Mouse (Mus musculus): Measurements from ENCODE around the gene Dusp7. TPM values are rescaled to one million over a fixed set of nuclear protein-coding genes. Genes with fewer than 3 reads are reported as not detected.

Dusp7 gene
- total and polyA plus RNA-seq, 3 experiments, result 6.2 to 11.4 (median 8.0) TPM

DNA sequence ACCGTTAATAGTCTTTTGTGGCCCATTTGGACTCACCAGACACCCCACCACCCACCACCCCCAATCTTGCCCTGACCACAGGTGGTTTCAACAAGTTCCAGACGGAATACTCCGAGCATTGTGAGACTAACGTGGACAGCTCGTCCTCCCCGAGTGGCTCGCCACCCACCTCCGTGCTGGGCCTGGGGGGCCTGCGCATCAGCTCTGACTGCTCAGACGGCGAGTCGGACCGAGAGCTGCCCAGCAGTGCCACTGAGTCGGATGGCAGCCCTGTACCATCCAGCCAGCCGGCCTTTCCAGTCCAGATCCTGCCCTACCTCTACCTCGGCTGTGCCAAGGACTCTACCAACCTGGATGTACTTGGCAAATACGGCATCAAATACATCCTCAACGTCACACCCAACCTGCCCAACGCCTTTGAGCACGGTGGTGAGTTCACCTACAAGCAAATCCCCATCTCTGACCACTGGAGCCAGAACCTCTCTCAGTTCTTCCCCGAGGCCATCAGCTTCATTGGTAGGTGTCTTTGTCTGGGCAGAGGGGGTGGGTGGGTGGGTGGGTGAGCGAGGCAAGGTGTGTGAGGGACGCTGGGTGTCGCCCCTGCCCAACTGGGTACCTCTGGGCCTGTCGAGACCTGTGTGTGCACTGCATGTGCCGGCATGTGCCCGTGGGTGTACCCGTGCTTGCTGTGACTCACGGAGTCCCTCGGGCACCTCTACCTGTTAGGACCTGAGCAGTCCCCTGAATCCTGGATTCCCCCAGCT, 2.4 kb downstream of the Dusp7 start:
- Histone ChIP-seq H3K36me3 (replicated peaks in 1 of 2; ENCODE audit: control insufficient read depth in 1 of 2, insufficient read depth in 1 of 2, low read length in 1 of 2) (peaks cover 14 to 38% of the 10 kb centered on the region in 2 experiments), H3K4me2 (ENCODE audit: insufficient read depth, low read depth, poor library complexity, severe bottlenecking) (peak overlapping the region; percentile 80), H3K79me2 (replicated peaks; ENCODE audit: control insufficient read depth, extremely low read depth, insufficient read depth, poor library complexity, severe bottlenecking) (peaks cover 11% of the 10 kb centered on the region; the same call in 1 of the 2 replicates), H3K4me3 (replicated peaks in 1 of 3; ENCODE audit: low read depth in 2 of 3, low read length in 2 of 3, poor library complexity in 1 of 3) (peak overlapping the region in 2 of 3 experiments; percentile 78 to 87), H3K4me1 (ENCODE audit: control insufficient read depth in 1 of 2, insufficient read depth in 2 of 2) (peaks cover 28 to 56% of the 10 kb centered on the region in 2 experiments), H3K9me3 (replicated peaks; ENCODE audit: low read length) (no peaks in the 10 kb centered on the region), H3K27ac (ENCODE audit: insufficient read depth, low read depth) (peak overlapping the region; percentile 2; the same call in 1 of the 2 replicates), H3K27me3 (replicated peaks) (peaks cover 4% of the 10 kb centered on the region), H3K9ac (ENCODE audit: insufficient read depth, low read depth) (no peak overlapping the region; the same call in 1 of the 2 replicates)
- no peak for DNase-seq (ENCODE audit: extremely low read depth)
- TF ChIP-seq BHLHE40 (IDR thresholded peaks at IDR 0.05; ENCODE audit: low read depth, low read length), result peak; percentile 84
- TF ChIP-seq UBTF (IDR thresholded peaks at IDR 0.05; ENCODE audit: low read depth, low read length), result no peak
- dilution Hi-C loops (cut with MboI; ENCODE audit: extremely low pct_ligation_motif_present, extremely low pct_unique_long_range_greater_than_20kb, low sequenced_read_pairs), result no loop called here
- in situ Hi-C loops (cut with MboI; ENCODE audit: low pct_ligation_motif_present, low pct_unique_long_range_greater_than_20kb, low sequenced_read_pairs), result no loop called here

DNA sequence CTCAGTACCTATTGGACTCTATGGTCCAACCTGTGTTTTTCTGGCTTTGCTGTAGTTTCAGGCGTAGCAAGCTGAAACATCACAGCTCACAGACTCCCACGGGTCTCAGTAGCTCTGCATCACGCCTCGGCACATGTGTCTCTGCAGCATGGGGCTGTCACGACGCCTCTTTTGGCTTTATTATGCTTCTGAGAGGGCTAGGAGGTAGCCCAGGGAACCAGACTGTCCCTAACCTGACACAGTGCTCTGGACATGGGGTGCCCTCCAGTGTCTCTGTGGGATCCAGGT, 2.9 kb downstream of the Dusp7 start:
- Histone ChIP-seq H3K79me2 (replicated peaks; ENCODE audit: control insufficient read depth, extremely low read depth, insufficient read depth, poor library complexity, severe bottlenecking) (peaks cover 11% of the 10 kb centered on the region; the same call in 1 of the 2 replicates), H3K36me3 (replicated peaks in 1 of 2; ENCODE audit: control insufficient read depth in 1 of 2, insufficient read depth in 1 of 2, low read length in 1 of 2) (peaks cover 14 to 40% of the 10 kb centered on the region in 2 experiments), H3K27me3 (replicated peaks) (peaks cover 4% of the 10 kb centered on the region), H3K9me3 (replicated peaks; ENCODE audit: low read length) (no peaks in the 10 kb centered on the region), H3K9ac (ENCODE audit: insufficient read depth, low read depth) (0 out of 2 replicates have a peak overlapping the region, but pooled peaks have one; percentile 7), H3K4me1 (ENCODE audit: control insufficient read depth in 1 of 2, insufficient read depth in 2 of 2) (peaks cover 28 to 56% of the 10 kb centered on the region in 2 experiments), H3K27ac (ENCODE audit: insufficient read depth, low read depth) (peak overlapping the region; percentile 45), H3K4me3 (replicated peaks in 1 of 3; ENCODE audit: low read depth in 2 of 3, low read length in 2 of 3, poor library complexity in 1 of 3) (peak overlapping the region in 1 of 3 experiments; percentile 1), H3K4me2 (ENCODE audit: insufficient read depth, low read depth, poor library complexity, severe bottlenecking) (peak overlapping the region; percentile 35)
- in situ Hi-C loops (cut with MboI; ENCODE audit: low pct_ligation_motif_present, low pct_unique_long_range_greater_than_20kb, low sequenced_read_pairs), result no loop called here
- DNase-seq (ENCODE audit: extremely low read depth), result no peak
- TF ChIP-seq BHLHE40 (IDR thresholded peaks at IDR 0.05; ENCODE audit: low read depth, low read length), result no peak
- TF ChIP-seq MAX (IDR thresholded peaks at IDR 0.05; ENCODE audit: low read length), result peak; percentile 38; the same call in 1 of the 2 replicates
- TF ChIP-seq CHD1 (IDR thresholded peaks at IDR 0.05; ENCODE audit: low read depth, low read length), result no peak
- dilution Hi-C loops (cut with MboI; ENCODE audit: extremely low pct_ligation_motif_present, extremely low pct_unique_long_range_greater_than_20kb, low sequenced_read_pairs), result no loop called here

DNA sequence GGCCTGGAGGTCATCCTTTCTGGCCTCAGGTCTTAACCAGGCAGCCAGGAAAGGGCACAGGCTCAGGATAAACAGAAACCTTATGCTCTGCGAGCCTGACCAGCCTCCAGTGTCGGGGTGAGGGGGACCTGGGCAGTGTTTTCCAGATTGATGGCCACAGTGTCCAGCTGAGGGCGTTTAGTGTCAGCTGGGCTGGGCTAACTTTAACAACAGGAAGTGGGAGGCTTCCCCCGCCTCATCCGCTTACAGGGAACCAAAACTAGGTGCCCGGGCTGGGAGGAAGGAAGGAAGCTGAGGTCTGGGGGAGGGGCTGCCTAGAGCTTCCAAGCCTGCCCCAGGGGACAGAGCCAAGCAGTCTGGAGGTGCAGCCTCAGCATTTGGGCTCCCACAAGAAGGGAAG, 3.3 kb downstream of the Dusp7 start:
- H3K9ac ChIP-seq (ENCODE audit: insufficient read depth, low read depth), result peak overlapping the region; percentile 20; the same call in 1 of the 2 replicates
- TF ChIP-seq TCF12 (IDR thresholded peaks at IDR 0.05; ENCODE audit: low read depth, low read length) (peak; percentile 61; the same call in 1 of the 2 replicates), HCFC1 (IDR thresholded peaks at IDR 0.05; ENCODE audit: low read depth, low read length) (peak; percentile 59), JUN (IDR thresholded peaks at IDR 0.05; ENCODE audit: insufficient read depth, low read depth, low read length) (no peak), ZC3H11A (IDR thresholded peaks at IDR 0.05; ENCODE audit: low read depth, low read length) (no peak), JUND (conservative IDR thresholded peaks at IDR 0.05; ENCODE audit: low read depth, low read length) (no peak), CHD2 (IDR thresholded peaks at IDR 0.05; ENCODE audit: low read length) (peak; percentile 82), TBP (conservative IDR thresholded peaks at IDR 0.05; ENCODE audit: low read depth, low read length) (no peak), UBTF (IDR thresholded peaks at IDR 0.05; ENCODE audit: low read depth, low read length) (no peak), MAZ (IDR thresholded peaks at IDR 0.05; ENCODE audit: low read depth, low read length) (no peak), MEF2A (IDR thresholded peaks at IDR 0.05; ENCODE audit: borderline replicate concordance, low read depth, low read length) (peak; percentile 68), CHD1 (IDR thresholded peaks at IDR 0.05; ENCODE audit: low read depth, low read length) (no peak), GABPA (IDR thresholded peaks at IDR 0.05; ENCODE audit: insufficient replicate concordance, low read depth, low read length) (no peak), IRF4 (IDR thresholded peaks at IDR 0.05; ENCODE audit: low read depth, low read length) (peak; percentile 84), SMC3 (IDR thresholded peaks at IDR 0.05; ENCODE audit: low read depth, low read length) (peak; percentile 2; the same call in 1 of the 2 replicates), ELF1 (IDR thresholded peaks at IDR 0.05; ENCODE audit: low read depth, low read length) (peak; percentile 83), KAT2A (IDR thresholded peaks at IDR 0.05; ENCODE audit: insufficient replicate concordance, low read length) (0 out of 2 replicates have a peak, but pooled peaks have one; percentile 36), SIN3A (IDR thresholded peaks at IDR 0.05; ENCODE audit: low read length) (peak; percentile 84), ETS1 (conservative IDR thresholded peaks at IDR 0.05; ENCODE audit: low read depth, low read length) (peak; percentile 57), CTCF (conservative IDR thresholded peaks at IDR 0.05 in 1 of 2, IDR thresholded peaks at IDR 0.05 in 1 of 2; ENCODE audit: low read depth in 2 of 2, low read length in 2 of 2) (no peak), POLR2A (IDR thresholded peaks at IDR 0.05; ENCODE audit: low read depth, low read length) (no peak), BHLHE40 (IDR thresholded peaks at IDR 0.05; ENCODE audit: low read depth, low read length) (peak; percentile 18; the same call in 1 of the 2 replicates), ZMIZ1 (IDR thresholded peaks at IDR 0.05; ENCODE audit: low read depth, low read length) (no peak)

More for the DNA sequence above, 3.3 kb downstream of the Dusp7 start:
- H3K79me2 ChIP-seq (replicated peaks; ENCODE audit: control insufficient read depth, extremely low read depth, insufficient read depth, poor library complexity, severe bottlenecking), result peaks cover 11% of the 10 kb centered on the region; the same call in 1 of the 2 replicates
- peak overlapping the region; percentile 45 for H3K27ac ChIP-seq (ENCODE audit: insufficient read depth, low read depth)
- H3K27me3 ChIP-seq (replicated peaks), result peaks cover 4% of the 10 kb centered on the region
- peak overlapping the region; percentile 35 for H3K4me2 ChIP-seq (ENCODE audit: insufficient read depth, low read depth, poor library complexity, severe bottlenecking)
- dilution Hi-C loops (cut with MboI; ENCODE audit: extremely low pct_ligation_motif_present, extremely low pct_unique_long_range_greater_than_20kb, low sequenced_read_pairs) (no loop called here), in situ Hi-C loops (cut with MboI; ENCODE audit: low pct_ligation_motif_present, low pct_unique_long_range_greater_than_20kb, low sequenced_read_pairs) (no loop called here)
- no peaks in the 10 kb centered on the region for H3K9me3 ChIP-seq (replicated peaks; ENCODE audit: low read length)
- peak; percentile 59 for DNase-seq (ENCODE audit: extremely low read depth)
- H3K4me3 ChIP-seq (replicated peaks in 1 of 3; ENCODE audit: low read depth in 2 of 3, low read length in 2 of 3, poor library complexity in 1 of 3), result peak overlapping the region in 2 of 3 experiments; percentile 1 to 10
- H3K36me3 ChIP-seq (replicated peaks in 1 of 2; ENCODE audit: control insufficient read depth in 1 of 2, insufficient read depth in 1 of 2, low read length in 1 of 2), result peaks cover 14 to 40% of the 10 kb centered on the region in 2 experiments
- peaks cover 28 to 56% of the 10 kb centered on the region in 2 experiments for H3K4me1 ChIP-seq (ENCODE audit: control insufficient read depth in 1 of 2, insufficient read depth in 2 of 2)

Measured in CH12.LX (cell line).